Mouse (Mus musculus) forebrain, embryonic 13.5 days (tissue): ENCODE measurements at regions not wholly inside any gene's neighbourhood (a gene's known extent, or its start where the extent isn't known, plus 50 kb on each side); places are given as distances from the start of the nearest gene placed in this dataset.

Experiments used
- ATAC-seq: fragments of 200-750 bp; cut with Nextera tagmentation; 2 replicates; pipeline ENCODE4 v1.8.0; 2017
- H3K27ac ChIP-seq: fragments of 300-500 bp; sonication (generic); 2 replicates; pipeline ENCODE4 v1.5.1; 2015; ENCODE audit warnings: inconsistent platforms, mild to moderate bottlenecking, moderate library complexity
- H3K27me3 ChIP-seq: fragments of 300-500 bp; sonication (generic); 2 replicates; pipeline ENCODE4 v1.6.1; 2015; ENCODE audit warnings: mild to moderate bottlenecking, inconsistent platforms
- H3K36me3 ChIP-seq: fragments of 300-500 bp; sonication (generic); 2 replicates; pipeline ENCODE4 v1.6.1; 2015; ENCODE audit warnings: mild to moderate bottlenecking, inconsistent platforms; ENCODE audit not compliant: poor library complexity, severe bottlenecking
- H3K4me1 ChIP-seq: fragments of 300-500 bp; sonication (generic); 2 replicates; pipeline ENCODE4 v1.6.1; 2015; ENCODE audit warnings: inconsistent platforms
- H3K4me2 ChIP-seq: fragments of 300-500 bp; sonication (generic); 2 replicates; pipeline ENCODE4 v1.6.1; 2015; ENCODE audit warnings: inconsistent platforms, mild to moderate bottlenecking, moderate library complexity
- H3K4me3 ChIP-seq: fragments of 300-500 bp; sonication (generic); 2 replicates; pipeline ENCODE4 v1.5.1; 2015; ENCODE audit warnings: mild to moderate bottlenecking, inconsistent platforms
- H3K9ac ChIP-seq: fragments of 300-500 bp; sonication (generic); 2 replicates; pipeline ENCODE4 v1.6.1; 2015; ENCODE audit warnings: mild to moderate bottlenecking, inconsistent platforms
- H3K9me3 ChIP-seq: fragments of 300-500 bp; sonication (generic); replicated peaks from 2 replicates; pipeline ENCODE4 v1.6.1; 2016; ENCODE audit warnings: inconsistent platforms
- WGBS: fragments of 180-500 bp; shearing (Covaris S2); methylation state at CpG from one replicate; pipeline ENCODE4 v1.1.7; 2015; 5-methylcytosine and 5-hydroxymethylcytosine counted together

DNA sequence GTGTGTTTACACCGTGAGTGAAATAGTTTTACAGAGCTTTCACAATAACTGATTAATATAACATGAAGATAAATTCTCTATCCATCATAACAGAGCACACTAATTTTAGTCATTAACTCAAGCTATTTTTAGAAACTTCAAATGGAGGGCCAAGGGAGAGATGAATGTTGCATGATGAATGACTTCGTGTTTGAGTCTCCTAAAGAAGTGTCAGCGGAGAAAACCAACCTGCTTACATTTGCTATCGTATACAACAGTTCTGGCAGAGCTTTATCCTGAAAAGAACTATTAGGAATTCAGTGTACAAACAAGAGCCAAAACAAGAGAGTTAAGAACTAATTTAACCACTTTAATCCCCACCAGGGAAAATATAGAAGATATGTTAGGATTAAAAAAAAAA lies 526.9 kb downstream of the Zpld1 start:
- Histone ChIP-seq H3K36me3 (no peaks in the 10 kb centered on the region), H3K27ac (no peak overlapping the region), H3K4me3 (no peak overlapping the region), H3K9ac (no peak overlapping the region), H3K9me3 (no peaks in the 10 kb centered on the region), H3K27me3 (no peaks in the 10 kb centered on the region), H3K4me1 (no peaks in the 10 kb centered on the region), H3K4me2 (no peak overlapping the region)
- 86% methylated on average over 4 of the region's 4 CpGs for WGBS
- no peak for ATAC-seq

- no peaks in the 10 kb centered on the region for H3K4me1 ChIP-seq
- ATAC-seq: peak; percentile 36; the same call in 1 of the 2 replicates
- no peaks in the 10 kb centered on the region for H3K27me3 ChIP-seq
- no peak overlapping the region for H3K9ac ChIP-seq
- H3K9me3 ChIP-seq: no peaks in the 10 kb centered on the region
- H3K36me3 ChIP-seq: no peaks in the 10 kb centered on the region
- WGBS: 90% methylated on average over 1 of the region's 1 CpGs
- no peak overlapping the region for H3K4me2 ChIP-seq
- no peak overlapping the region for H3K27ac ChIP-seq
- H3K4me3 ChIP-seq: no peak overlapping the region
Observed at GRCm38 (mm10) chr16:54744188-54744587, 553.6 kb downstream of the Zpld1 start.

DNA sequence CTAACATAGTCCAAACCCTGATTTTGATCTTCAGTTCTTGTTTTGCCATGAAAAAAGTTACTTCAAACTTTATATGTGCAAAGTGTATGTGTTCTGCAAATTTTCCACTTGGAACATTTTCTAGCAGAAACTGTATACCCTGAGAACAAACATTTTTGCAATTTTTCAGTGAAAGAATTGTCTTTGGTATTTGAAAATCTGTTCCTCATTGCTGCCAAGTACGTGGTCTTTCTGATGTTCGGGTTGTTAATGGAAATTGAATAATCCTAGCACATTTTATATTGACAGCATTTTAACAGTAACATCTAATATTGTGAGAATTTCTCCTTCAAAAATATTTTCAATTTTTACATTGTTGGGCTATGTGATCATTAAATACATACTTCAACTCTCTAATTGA lies 564.3 kb downstream of the Zpld1 start:
- H3K36me3 ChIP-seq: no peaks in the 10 kb centered on the region
- H3K9ac ChIP-seq: no peak overlapping the region
- WGBS: 93% methylated on average over 2 of the region's 2 CpGs
- H3K27me3 ChIP-seq: no peaks in the 10 kb centered on the region
- H3K4me3 ChIP-seq: no peak overlapping the region
- no peak overlapping the region for H3K27ac ChIP-seq
- no peak for ATAC-seq
- no peaks in the 10 kb centered on the region for H3K9me3 ChIP-seq
- H3K4me2 ChIP-seq: no peak overlapping the region
- H3K4me1 ChIP-seq: no peaks in the 10 kb centered on the region

GRCm38 (mm10) chr16:54707880-54708279 lies 589.9 kb downstream of the Zpld1 start:
- H3K27me3 ChIP-seq: no peaks in the 10 kb centered on the region
- ATAC-seq: no peak
- H3K36me3 ChIP-seq: no peaks in the 10 kb centered on the region
- H3K9me3 ChIP-seq: no peaks in the 10 kb centered on the region
- H3K4me1 ChIP-seq: no peaks in the 10 kb centered on the region
- H3K27ac ChIP-seq: no peak overlapping the region
- 86% methylated on average over 3 of the region's 3 CpGs for WGBS
- H3K4me2 ChIP-seq: no peak overlapping the region
- no peak overlapping the region for H3K9ac ChIP-seq
- no peak overlapping the region for H3K4me3 ChIP-seq

DNA sequence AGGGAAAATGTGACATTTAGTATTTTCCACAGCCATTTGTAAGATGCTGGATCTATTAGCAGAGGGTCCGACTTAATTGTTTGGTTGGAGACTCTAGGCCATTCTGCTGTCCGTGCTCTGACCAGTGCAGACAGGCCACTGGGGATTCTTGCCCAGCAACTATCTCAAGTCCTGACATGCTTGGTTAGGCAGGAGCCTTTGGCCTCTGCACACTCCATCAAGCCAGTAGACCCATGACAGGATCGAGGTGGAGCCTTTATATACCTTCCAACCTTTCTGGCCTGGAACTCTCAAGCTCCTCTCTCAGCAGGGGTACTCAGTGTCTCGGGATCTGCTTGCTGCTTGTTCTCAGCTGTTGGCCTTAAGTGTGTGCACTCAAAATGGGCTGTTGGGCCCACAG lies 615.0 kb downstream of the Zpld1 start:
- Histone ChIP-seq H3K4me3 (no peak overlapping the region), H3K4me1 (no peaks in the 10 kb centered on the region), H3K27me3 (no peaks in the 10 kb centered on the region), H3K36me3 (no peaks in the 10 kb centered on the region), H3K9me3 (no peaks in the 10 kb centered on the region), H3K4me2 (no peak overlapping the region), H3K9ac (no peak overlapping the region), H3K27ac (no peak overlapping the region)
- ATAC-seq: no peak
- 37% methylated on average over 4 of the region's 4 CpGs for WGBS

GRCm38 (mm10) chr16:54648728-54649525 lies 648.9 kb downstream of the Zpld1 start:
- no peak overlapping the region for H3K27ac ChIP-seq

DNA sequence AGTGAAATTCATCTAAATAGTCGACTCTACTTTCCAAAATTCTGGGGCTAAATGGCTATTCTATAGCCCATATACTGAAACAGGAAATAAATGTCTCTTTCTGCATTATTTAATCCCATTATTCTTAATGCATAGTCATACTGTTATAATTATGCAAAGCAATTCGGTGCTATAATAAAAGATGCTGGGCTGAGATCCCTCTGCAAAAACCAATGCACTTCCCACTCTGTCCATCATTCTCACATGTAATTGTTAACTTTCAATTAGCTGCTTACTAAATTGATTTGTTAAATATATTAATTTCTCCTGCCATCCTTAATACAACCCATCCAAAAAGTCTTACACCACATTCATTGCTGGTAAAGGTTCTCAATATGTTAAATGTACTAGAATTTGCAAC lies 650.0 kb downstream of the Zpld1 start:
- Histone ChIP-seq H3K4me3 (no peak overlapping the region), H3K36me3 (no peaks in the 10 kb centered on the region), H3K9ac (no peak overlapping the region), H3K4me2 (no peak overlapping the region), H3K4me1 (peaks cover 7% of the 10 kb centered on the region; the same call in 1 of the 2 replicates), H3K27me3 (no peaks in the 10 kb centered on the region), H3K27ac (no peak overlapping the region), H3K9me3 (no peaks in the 10 kb centered on the region)
- 64% methylated on average over 2 of the region's 2 CpGs for WGBS
- ATAC-seq: peak; percentile 55; the same call in 1 of the 2 replicates

More at GRCm38 (mm10) chr16:54648728-54649525, 648.9 kb downstream of the Zpld1 start:
- no peaks in the 10 kb centered on the region for H3K9me3 ChIP-seq
- H3K4me1 ChIP-seq: peaks cover 7% of the 10 kb centered on the region; the same call in 1 of the 2 replicates
- no peaks in the 10 kb centered on the region for H3K27me3 ChIP-seq
- no peaks in the 10 kb centered on the region for H3K36me3 ChIP-seq
- H3K9ac ChIP-seq: no peak overlapping the region
- WGBS: 52% methylated on average over 7 of the region's 7 CpGs
- ATAC-seq: peak; percentile 77
- H3K4me3 ChIP-seq: no peak overlapping the region
- H3K4me2 ChIP-seq: no peak overlapping the region

- WGBS: 89% methylated on average over 6 of the region's 6 CpGs
- Histone ChIP-seq H3K4me3 (no peak overlapping the region), H3K36me3 (no peaks in the 10 kb centered on the region), H3K9me3 (no peaks in the 10 kb centered on the region), H3K4me2 (no peak overlapping the region), H3K4me1 (peaks cover 7% of the 10 kb centered on the region; the same call in 1 of the 2 replicates), H3K27me3 (no peaks in the 10 kb centered on the region), H3K9ac (no peak overlapping the region), H3K27ac (no peak overlapping the region)
- ATAC-seq: no peak
Observed at GRCm38 (mm10) chr16:54646252-54646651, 651.5 kb downstream of the Zpld1 start.

- Histone ChIP-seq H3K4me1 (no peaks in the 10 kb centered on the region), H3K27ac (no peak overlapping the region), H3K9me3 (no peaks in the 10 kb centered on the region), H3K4me3 (no peak overlapping the region), H3K27me3 (no peaks in the 10 kb centered on the region), H3K9ac (no peak overlapping the region), H3K4me2 (no peak overlapping the region), H3K36me3 (no peaks in the 10 kb centered on the region)
- ATAC-seq: 0 out of 2 replicates have a peak, but pooled peaks have one; percentile 21
- WGBS: 85% methylated on average over 1 of the region's 1 CpGs
Observed at GRCm38 (mm10) chr16:54629183-54629582, 668.6 kb downstream of the Zpld1 start.

DNA sequence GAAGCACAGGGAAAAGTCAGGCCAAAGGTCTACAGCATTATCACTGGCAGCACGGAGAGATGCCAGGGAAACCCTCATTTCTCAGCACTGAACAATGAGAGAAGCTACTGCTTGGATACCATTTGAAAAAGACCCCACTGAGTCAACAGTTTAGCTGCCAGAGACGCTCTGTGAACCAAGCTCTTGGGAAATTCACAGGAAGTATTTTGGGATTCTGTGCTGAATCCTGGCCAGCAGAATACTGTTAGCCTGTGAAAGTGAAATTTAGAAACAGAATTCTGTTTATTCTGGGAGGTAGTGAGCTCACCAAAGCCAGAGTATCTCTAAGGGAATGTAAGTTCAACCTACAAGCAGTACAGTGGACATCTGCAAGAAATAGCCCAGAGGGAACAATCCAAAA lies 705.1 kb downstream of the Zpld1 start:
- Histone ChIP-seq H3K4me3 (no peak overlapping the region), H3K27me3 (no peaks in the 10 kb centered on the region), H3K4me2 (no peak overlapping the region), H3K4me1 (no peaks in the 10 kb centered on the region), H3K36me3 (no peaks in the 10 kb centered on the region), H3K9ac (no peak overlapping the region), H3K9me3 (no peaks in the 10 kb centered on the region), H3K27ac (no peak overlapping the region)
- 69% methylated on average over 2 of the region's 2 CpGs for WGBS
- ATAC-seq: no peak
